Mouse (Mus musculus): ENCODE measurements around the gene Cacnb4.

Gene Cacnb4

DNA sequence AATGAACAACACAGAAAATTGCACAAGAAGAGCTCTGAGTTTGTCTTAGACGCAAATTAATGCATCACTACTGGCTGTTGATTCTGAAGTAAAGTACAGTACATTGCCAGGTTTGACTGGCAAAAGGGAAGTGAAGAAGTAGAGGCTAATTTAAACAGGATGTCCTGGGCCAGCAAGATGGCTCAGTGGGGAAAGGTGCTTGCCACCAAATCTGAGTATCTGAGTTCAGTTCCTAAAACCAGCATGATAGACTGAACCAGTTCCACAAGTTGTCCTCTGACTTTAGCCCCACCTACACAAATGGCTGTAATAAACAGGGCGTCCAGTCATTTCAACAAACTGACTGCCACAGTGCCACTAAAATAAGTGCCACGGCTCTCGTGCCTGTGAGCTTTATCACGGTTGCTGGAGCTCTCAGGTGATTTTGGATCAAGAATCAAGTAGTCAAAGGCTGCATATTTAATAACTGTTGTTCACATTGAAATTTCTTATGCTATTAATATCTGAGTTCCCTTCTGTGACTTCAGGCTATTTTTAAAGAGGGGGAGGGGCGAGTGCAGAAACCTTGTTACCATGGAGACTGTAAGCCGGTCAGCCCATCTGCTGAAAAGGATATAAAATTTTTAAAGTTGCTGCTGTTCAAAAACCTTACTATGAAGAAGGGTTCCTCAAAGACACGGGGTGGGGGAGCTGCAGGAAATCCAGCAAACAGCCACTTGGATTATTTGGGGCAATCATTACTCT, 29.2 kb downstream of the Cacnb4 start:
- DNase-seq = no peak

- no peak for DNase-seq
These were observed 33.0 kb downstream of the Cacnb4 start for GRCm38 (mm10) chr2:52643657-52644056.

DNA sequence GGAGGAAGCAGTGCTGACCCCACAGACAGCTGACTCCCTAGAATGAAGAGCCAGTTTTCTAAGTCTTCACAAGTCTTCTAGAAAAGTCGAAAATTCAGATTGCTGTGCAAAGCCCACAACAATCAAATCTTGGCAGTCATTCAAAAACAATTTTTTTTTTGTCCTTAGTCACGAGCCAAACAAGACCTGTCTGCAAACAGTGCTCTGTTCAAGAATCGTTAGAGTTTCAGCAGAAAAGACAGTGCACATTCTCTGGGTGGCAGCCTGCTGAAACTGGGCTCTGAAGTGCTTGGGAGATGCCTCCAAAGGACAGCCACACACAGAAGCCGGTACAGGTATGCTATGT, 37.1 kb downstream of the Cacnb4 start:
- DNase-seq = no peak

GRCm38 (mm10) chr2:52638857-52639529, 37.6 kb downstream of the Cacnb4 start:
- DNase-seq = no peak

DNA sequence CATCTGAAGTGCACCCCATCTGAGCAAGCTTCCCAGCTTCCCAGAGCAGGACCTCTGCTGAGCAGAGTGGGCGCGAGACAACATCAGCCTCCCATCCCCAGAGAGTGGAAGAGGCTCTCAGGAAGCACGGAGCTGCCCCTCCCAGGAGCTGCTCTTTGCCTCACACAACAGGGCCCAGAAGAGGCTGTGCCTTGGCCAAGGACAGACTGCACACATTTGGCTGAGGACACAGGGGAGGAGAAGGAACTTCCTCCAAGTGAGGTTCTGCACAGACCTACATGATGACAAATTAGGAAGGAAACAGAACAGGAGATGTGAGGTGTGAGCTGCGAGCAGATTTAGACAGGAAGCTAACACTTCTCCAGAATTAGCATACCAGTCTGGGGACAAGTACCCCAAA, 38.4 kb downstream of the Cacnb4 start:
- no peak for DNase-seq

- DNase-seq = no peak
These were observed 40.6 kb downstream of the Cacnb4 start for GRCm38 (mm10) chr2:52636051-52636450.

DNA sequence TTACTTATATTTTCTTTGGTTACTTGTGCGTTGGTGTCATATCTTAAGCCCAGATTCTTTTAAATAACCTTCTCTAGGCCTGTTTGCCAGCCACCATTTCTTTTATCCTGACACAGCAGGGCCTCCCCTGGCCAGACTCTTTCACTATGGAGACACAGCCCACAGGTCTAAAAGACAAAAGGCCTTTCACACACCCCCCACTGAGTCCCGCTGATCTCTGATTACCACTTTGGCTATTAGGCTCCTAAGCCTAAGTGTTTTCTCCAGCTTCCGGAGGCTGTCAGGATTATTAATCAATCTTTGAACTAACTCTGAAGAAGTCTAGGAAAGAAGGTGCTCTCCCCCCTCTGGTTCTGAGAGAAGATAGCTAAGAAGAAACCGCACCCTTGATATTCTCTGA, 41.3 kb downstream of the Cacnb4 start:
- no peak for DNase-seq

- peak; percentile 51 for DNase-seq
These were observed 43.8 kb downstream of the Cacnb4 start for GRCm38 (mm10) chr2:52632880-52633279.

DNA sequence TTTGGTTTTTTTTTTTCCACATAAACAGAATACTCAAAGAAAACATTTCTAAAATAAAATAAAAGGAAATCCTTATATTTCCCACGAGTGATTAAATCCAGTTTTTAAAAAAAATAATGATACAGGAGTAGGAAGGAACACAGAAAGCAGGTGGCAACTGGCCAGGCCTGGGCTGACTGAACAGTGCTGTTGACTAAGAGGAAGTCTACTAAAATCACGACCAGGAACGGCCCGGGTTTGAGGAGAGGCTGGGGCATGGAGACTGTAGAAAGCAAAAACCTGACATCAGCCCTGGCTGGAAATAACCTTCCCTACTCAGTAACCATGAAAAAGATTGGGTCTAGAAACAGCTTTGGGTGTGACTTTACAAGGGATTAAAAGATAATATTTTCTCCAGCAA, 48.4 kb downstream of the Cacnb4 start:
- no peak for DNase-seq

GRCm38 (mm10) chr2:52626266-52626665, 50.4 kb downstream of the Cacnb4 start:
- DNase-seq = no peak

GRCm38 (mm10) chr2:52625731-52626130, 50.9 kb downstream of the Cacnb4 start:
- no peak for DNase-seq

DNA sequence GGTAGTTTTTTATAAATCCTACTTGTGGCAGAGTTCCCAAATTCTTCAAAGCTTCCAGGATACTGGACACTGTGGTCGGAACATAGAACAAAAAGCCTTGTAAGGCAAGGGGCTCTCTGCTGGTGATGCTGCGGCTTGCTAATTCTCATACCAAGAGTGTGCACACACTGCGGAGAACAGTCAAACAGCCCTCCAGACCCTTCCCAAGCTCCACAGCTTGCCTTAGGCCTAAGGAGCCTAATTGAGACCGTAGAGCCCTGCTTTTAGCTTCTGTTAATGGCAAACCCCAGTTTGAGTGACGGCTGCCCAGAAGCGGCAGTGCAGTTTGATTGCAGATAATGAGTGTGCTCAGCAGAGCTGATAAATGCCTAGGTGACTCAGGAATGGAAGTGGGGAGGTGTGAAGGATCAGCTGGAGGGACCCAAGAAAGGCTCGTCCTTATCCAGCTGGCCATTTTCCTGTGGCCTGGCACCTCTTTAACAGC, 52.7 kb downstream of the Cacnb4 start:
- DNase-seq = no peak

- no peak for DNase-seq
These were observed 53.2 kb downstream of the Cacnb4 start for GRCm38 (mm10) chr2:52623461-52623860.

GRCm38 (mm10) chr2:52622616-52623015, 54.0 kb downstream of the Cacnb4 start:
- DNase-seq = no peak

DNA sequence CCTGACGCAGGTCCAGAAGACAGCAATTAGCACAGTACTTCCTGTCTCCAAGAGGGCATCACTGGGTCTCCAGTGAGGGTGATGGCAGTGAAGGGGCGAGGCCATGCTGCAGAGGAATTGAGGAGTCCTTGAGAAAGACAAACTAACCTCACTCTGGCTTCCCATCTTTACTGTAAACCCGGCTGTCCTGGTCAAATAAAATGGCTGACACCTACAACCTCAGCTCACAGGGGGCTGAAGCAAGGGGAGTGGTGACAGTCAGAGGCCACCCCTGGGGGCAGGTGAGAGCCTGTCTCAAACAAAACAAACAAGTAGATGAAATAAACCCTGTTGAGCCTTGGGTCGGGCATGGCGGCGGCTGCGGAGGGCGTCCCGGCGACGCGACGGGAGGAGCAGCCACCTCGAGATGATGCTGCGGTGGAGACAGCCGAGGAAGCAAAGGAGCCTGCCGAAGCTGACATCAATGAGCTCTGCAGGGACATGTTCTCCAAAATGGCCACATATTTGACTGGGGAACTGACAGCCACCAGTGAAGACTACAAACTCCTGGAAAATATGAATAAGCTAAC, 57.1 kb downstream of the Cacnb4 start:
- no peak for DNase-seq

- no peak for DNase-seq
These were observed 57.8 kb downstream of the Cacnb4 start for GRCm38 (mm10) chr2:52618804-52619203.

GRCm38 (mm10) chr2:52615429-52615828, 61.2 kb downstream of the Cacnb4 start:
- DNase-seq = no peak

GRCm38 (mm10) chr2:52613888-52614287, 62.7 kb downstream of the Cacnb4 start:
- no peak for DNase-seq

GRCm38 (mm10) chr2:52609486-52609885, 67.1 kb downstream of the Cacnb4 start:
- no peak for DNase-seq

- DNase-seq = no peak
These were observed 68.7 kb downstream of the Cacnb4 start for GRCm38 (mm10) chr2:52607857-52608485.

DNA sequence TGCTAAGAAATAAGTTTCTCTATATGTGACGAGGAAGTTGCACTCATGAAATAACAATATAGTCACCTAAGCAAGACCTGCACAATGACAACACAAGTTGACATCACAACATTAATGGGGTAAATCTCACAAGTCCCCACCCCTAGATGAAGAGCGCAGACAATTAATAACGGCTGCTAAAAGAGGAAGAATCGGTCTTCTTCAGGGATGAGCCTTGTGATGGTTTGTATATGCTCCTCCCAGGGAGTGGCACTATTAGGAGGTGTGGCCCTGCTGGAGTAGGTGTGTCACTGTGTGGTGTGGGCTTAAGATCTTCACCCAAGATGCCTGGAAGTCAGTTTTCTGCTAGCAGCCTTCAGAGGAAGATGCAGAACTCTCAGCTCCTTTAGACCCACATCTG, 70.3 kb downstream of the Cacnb4 start:
- no peak for DNase-seq

- peak; percentile 58 for DNase-seq
These were observed 71.3 kb downstream of the Cacnb4 start for GRCm38 (mm10) chr2:52605321-52605720.

GRCm38 (mm10) chr2:52604651-52605020, 72.0 kb downstream of the Cacnb4 start:
- no peak for DNase-seq
